ENCODE assay signal across 8 mouse cellular contexts in genomic region chr5:75387886-75388454, GRCm38 (mm10).
DNase-seq lines count a peak whose midpoint lies in the region; ATAC-seq lines count a peak whose summit lies in the region.

No protein-coding gene starts in this region.

- H3K4me3 ChIP-seq in forebrain, embryonic 11.5 days (ENCODE audit: low read depth, low read length): no peak overlapping the region
- H3K4me3 ChIP-seq in forebrain, embryonic 15.5 days: no peak overlapping the region
- H3K4me3 ChIP-seq in hindbrain, embryonic 12.5 days: no peak overlapping the region

- H3K9ac ChIP-seq in forebrain, embryonic 11.5 days (ENCODE audit: low read length): no peak overlapping the region
- H3K9ac ChIP-seq in forebrain, embryonic 15.5 days (replicated peaks): no peak overlapping the region
- no peak overlapping the region for H3K9ac ChIP-seq in hindbrain, embryonic 12.5 days

- no peaks in the 10 kb centered on the region for H3K36me3 ChIP-seq in forebrain, embryonic 11.5 days (ENCODE audit: control insufficient read depth, insufficient read depth, low read length)
- H3K36me3 ChIP-seq in forebrain, embryonic 15.5 days: no peaks in the 10 kb centered on the region
- H3K36me3 ChIP-seq in hindbrain, embryonic 12.5 days: no peaks in the 10 kb centered on the region

- no peak for ATAC-seq in forebrain, embryonic 11.5 days (replicated peaks; ENCODE audit: low FRiP score)
- ATAC-seq in forebrain, embryonic 15.5 days (replicated peaks): no peak
- ATAC-seq in hindbrain, embryonic 12.5 days (ENCODE audit: low FRiP score): no peak
- peak; percentile 71 for ATAC-seq in megakaryocyte progenitor cell, adult 5-6 weeks (replicated peaks; ENCODE audit: poor library complexity)

- peak overlapping the region; percentile 12; the same call in 1 of the 2 replicates for H3K4me2 ChIP-seq in forebrain, embryonic 11.5 days (ENCODE audit: low read depth, low read length, severe bottlenecking)
- H3K4me2 ChIP-seq in forebrain, embryonic 15.5 days (replicated peaks): no peak overlapping the region
- peak overlapping the region; percentile 14; the same call in 1 of the 2 replicates for H3K4me2 ChIP-seq in hindbrain, embryonic 12.5 days (replicated peaks)

- no peak overlapping the region for H3K27ac ChIP-seq in forebrain, embryonic 11.5 days (ENCODE audit: low read depth, low read length)
- H3K27ac ChIP-seq in forebrain, embryonic 15.5 days (replicated peaks): no peak overlapping the region; the same call in 1 of the 2 replicates
- H3K27ac ChIP-seq in hindbrain, embryonic 12.5 days: no peak overlapping the region

- no peaks in the 10 kb centered on the region for H3K9me3 ChIP-seq in forebrain, embryonic 11.5 days (ENCODE audit: control insufficient read depth, low read length)
- H3K9me3 ChIP-seq in forebrain, embryonic 15.5 days: no peaks in the 10 kb centered on the region
- H3K9me3 ChIP-seq in hindbrain, embryonic 12.5 days (replicated peaks): no peaks in the 10 kb centered on the region

- H3K27me3 ChIP-seq in forebrain, embryonic 11.5 days (ENCODE audit: control insufficient read depth, insufficient read depth, low read length): no peaks in the 10 kb centered on the region
- no peaks in the 10 kb centered on the region for H3K27me3 ChIP-seq in forebrain, embryonic 15.5 days
- H3K27me3 ChIP-seq in hindbrain, embryonic 12.5 days: no peaks in the 10 kb centered on the region

- 47% methylated on average over 13 of the region's 13 CpGs for WGBS in forebrain, embryonic 11.5 days
- WGBS in forebrain, embryonic 15.5 days: 34% methylated on average over 13 of the region's 13 CpGs
- WGBS in hindbrain, embryonic 12.5 days: 41% methylated on average over 13 of the region's 13 CpGs

- no peak for DNase-seq in forebrain, embryonic 11.5 days (ENCODE audit: low spot score)
- DNase-seq in layer of hippocampus, adult 18-20 months (ENCODE audit: low spot score in 2 of 2): peak; percentile 24 to 49
- DNase-seq in layer of hippocampus, adult 9-10 months (ENCODE audit: low spot score): no peak
- no peak for DNase-seq in cerebellum, adult 11-12 months
- no peak for DNase-seq in embryo, embryonic 10.5 days (ENCODE audit: low spot score)

- H3K4me1 ChIP-seq in forebrain, embryonic 11.5 days (replicated peaks; ENCODE audit: control insufficient read depth, insufficient read depth, low read length): no peaks in the 10 kb centered on the region
- 0 out of 2 replicates have a peak, but pooled peaks cover 6% of the 10 kb centered on the region for H3K4me1 ChIP-seq in forebrain, embryonic 15.5 days
- no peaks in the 10 kb centered on the region for H3K4me1 ChIP-seq in hindbrain, embryonic 12.5 days

Comparison
In these comparisons a context has a peak if more than half of its experiments do, and no peak if none do; other contexts are left out.
1. DNase-seq: peak in layer of hippocampus, adult 18-20 months (2 of 2); none in forebrain, embryonic 11.5 days (single experiment), layer of hippocampus, adult 9-10 months (single experiment), cerebellum, adult 11-12 months (single experiment) and embryo, embryonic 10.5 days (single experiment).